Mouse (Mus musculus): Measurements from ENCODE around the gene Arsb.

DNA sequence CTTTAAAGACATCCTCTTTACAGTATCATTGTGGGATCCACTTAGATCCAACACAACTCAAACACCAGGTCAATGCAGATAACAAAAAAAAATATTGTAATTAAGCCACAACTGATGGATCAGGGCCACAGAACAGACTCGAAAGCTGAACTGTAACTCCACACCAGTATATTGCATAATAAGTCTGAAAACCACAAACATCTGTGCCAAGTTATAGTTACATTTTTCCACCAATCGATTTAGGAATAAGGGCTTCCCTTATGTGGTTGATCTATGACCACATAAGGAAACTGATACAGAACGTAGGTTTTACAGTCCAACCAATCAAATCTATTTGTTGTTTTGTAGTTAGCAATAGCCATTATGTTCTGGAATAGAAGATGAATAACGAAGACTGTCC is 16.3 kb upstream of the Arsb start:
- TF ChIP-seq MYOG (IDR thresholded peaks at IDR 0.05; ENCODE audit: control insufficient read depth in 1 of 3, insufficient read depth in 1 of 3, insufficient read length in 2 of 3, low read depth in 2 of 3) (no peak), TCF12 (IDR thresholded peaks at IDR 0.05; ENCODE audit: insufficient read depth, poor library complexity, severe bottlenecking) (no peak), E2F4 (IDR thresholded peaks at IDR 0.05; ENCODE audit: insufficient read depth) (no peak), POLR2A (IDR thresholded peaks at IDR 0.05; ENCODE audit: insufficient read length, low read depth) (no peak), MAX (IDR thresholded peaks at IDR 0.05; ENCODE audit: low read depth) (no peak), CEBPB (IDR thresholded peaks at IDR 0.05; ENCODE audit: insufficient read depth, poor library complexity, severe bottlenecking) (peak; percentile 71), POLR2AphosphoS2 (IDR thresholded peaks at IDR 0.05; ENCODE audit: insufficient read length, low read depth) (no peak), SRF (IDR thresholded peaks at IDR 0.05; ENCODE audit: control insufficient read depth, insufficient read length, low read depth) (no peak), MYOD1 (IDR thresholded peaks at IDR 0.05; ENCODE audit: control insufficient read depth in 1 of 3, insufficient read length in 2 of 3, low read depth in 2 of 3) (no peak)

All from myocyte (in vitro differentiated cells).